Mouse (Mus musculus) adrenal gland, postnatal 10 days (tissue): ENCODE measurements at regions not wholly inside any gene's neighbourhood (a gene's known extent, or its start where the extent isn't known, plus 50 kb on each side); places are given as distances from the start of the nearest gene placed in this dataset.

Experiments
- DNase-seq: peaks from one replicate; pipeline ENCODE4 v3.0.0; 2021; ENCODE audit warnings: mixed read lengths

GRCm38 (mm10) chr8:103270815-103271553, 485.5 kb upstream of the Cdh11 start:
- DNase-seq = no peak

DNA sequence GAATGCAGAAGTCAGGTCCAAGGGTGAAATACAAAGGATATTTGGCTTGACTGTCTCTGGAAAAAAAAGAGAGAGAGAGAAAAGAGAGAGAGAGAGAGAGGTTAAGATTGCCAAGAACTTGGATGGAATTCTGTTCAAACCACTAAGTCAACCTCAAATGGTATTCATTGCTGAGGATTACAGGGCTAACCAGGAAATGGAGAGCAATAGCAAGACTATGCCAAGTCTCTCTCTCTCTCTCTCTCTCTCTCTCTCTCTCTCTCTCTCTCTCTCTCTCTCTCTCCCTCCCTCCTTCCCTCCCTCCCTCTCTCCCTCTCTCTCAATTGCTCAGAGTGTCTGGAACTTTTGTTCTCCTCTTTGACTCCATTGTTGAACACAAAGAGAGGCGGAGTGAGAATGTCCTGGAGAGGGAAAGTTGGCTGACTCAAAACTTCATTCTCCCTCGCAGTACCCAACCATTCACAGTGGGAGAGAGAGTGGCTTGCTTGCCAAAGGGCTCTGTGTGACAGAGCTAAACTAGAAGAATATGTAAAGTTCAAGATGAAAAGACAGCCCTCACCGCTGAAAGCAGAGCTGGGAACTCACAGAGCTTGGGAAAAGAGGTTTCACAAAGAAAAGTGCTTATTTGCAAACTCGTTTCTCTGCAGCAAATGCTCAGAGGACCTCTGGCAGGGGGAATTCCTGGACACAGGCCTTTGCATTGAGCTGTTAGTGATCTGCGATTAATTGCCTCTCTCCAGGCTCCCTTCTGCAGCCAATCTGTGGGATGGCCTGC, 487.1 kb upstream of the Cdh11 start:
- no peak for DNase-seq

DNA sequence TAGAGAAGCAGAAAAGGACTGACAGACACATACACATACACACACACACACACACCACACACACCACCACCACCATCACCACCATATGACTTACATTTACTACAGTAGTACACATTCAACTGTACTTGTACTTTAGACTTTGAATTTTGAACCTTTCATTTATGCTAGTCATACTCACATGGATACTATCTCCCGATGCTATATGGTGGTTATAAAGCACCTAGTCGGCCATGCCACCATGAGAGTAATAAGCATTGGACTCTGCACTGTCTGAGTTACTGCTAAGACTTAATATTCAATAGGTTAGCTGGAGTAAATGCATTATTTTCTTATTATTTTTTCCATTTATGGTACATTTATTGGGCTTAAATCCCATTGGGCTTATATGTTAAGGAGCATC, 488.0 kb upstream of the Cdh11 start:
- no peak for DNase-seq

DNA sequence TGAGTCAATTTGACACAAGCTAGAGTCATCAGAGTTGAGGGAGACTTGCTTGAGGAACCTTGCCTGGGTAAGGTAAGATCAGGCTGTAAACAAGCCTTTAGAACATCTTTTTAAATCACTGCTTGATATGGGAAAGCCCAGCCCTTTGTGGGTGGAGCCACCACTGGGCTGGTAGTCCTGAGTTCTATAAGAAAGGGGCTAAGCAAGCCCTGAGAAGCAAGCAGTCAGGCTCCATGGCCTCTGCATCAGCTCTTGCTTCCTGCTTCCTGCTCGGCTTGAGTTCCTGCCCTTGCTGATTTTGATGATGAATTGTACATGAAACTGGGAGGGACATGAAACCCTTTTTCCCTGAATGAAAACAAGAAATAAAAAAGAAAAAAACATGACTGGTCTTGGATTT, 496.4 kb upstream of the Cdh11 start:
- DNase-seq = no peak

- no peak for DNase-seq
These were observed 503.1 kb upstream of the Cdh11 start for GRCm38 (mm10) chr8:103288561-103288974.

DNA sequence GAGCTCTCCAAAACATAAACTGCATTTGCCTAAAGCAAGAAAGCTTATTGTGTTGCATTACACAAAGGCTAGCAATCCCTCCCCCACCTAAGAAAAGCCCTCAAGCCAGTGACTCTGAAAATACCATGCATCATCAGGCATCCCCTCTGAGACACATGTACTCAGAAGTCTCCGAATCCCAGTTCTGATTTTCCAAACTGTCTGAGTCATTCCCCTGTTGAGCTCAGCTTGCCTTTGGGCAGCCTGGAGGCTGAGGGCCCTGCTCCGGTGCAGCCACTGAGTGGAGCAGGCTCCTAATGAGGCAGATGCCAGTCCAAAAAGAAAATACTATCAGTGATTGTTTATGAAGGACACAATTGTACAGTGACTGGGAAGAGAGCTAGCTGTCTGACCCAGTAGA, 507.5 kb upstream of the Cdh11 start:
- DNase-seq = no peak

GRCm38 (mm10) chr8:103306476-103307183, 521.2 kb upstream of the Cdh11 start:
- DNase-seq = no peak

- DNase-seq = no peak
These were observed 528.1 kb upstream of the Cdh11 start for GRCm38 (mm10) chr8:103313576-103313975.

DNA sequence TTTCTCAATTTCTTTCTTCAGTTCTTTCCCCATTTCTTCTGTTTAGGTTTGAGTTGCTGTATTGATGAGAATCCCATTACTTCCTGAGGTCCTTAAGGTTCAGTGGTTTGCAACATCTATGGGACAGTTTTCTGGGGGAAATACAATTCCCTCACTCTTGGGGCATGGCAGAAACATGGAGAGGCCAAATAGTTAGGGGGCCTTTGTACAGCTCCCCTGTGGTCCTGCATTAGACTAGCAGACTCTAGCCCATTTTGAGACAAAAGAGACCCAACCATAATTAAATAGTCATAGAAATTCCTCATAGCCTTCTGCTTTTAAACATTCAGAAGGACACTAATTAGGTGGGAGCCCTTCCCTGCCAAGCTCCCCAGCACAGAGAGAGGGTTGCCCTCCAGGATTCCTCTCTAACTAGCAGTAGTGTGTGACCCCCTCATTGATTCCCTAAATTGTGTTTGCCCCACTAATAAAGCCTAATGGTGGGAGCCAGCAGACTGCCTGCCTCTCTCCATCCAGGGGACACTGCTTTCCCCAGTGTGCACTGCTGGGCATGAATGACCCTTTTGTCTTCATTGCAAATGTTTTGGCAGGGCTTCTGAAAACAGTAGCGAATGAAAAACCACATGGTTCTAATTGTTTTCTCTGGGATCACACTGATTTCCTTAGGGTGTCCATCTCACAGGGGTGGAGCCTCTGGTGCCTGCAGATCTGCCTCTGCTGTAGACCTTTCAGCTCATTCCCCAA, 529.0 kb upstream of the Cdh11 start:
- DNase-seq = no peak

DNA sequence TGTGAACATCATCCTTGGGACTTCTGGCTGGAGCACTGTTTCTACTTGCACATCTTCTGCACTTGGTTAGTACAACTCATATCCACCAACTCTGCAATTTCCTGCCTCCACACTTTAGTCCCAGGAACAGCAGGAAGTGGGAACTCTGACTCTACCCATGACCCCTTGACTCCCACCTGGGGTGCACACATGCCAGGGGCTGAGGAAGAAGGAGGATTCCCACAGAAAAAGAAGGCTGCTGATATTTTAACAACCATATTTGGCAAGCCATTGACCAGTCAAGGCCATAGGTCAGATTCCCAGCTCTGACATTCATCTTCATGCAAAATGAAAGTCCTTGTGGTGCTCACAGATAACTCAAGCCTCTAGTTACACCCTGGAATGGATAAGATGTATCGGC, 530.3 kb upstream of the Cdh11 start:
- DNase-seq = no peak

GRCm38 (mm10) chr8:103316691-103317091, 531.2 kb upstream of the Cdh11 start:
- DNase-seq = peak; percentile 24

DNA sequence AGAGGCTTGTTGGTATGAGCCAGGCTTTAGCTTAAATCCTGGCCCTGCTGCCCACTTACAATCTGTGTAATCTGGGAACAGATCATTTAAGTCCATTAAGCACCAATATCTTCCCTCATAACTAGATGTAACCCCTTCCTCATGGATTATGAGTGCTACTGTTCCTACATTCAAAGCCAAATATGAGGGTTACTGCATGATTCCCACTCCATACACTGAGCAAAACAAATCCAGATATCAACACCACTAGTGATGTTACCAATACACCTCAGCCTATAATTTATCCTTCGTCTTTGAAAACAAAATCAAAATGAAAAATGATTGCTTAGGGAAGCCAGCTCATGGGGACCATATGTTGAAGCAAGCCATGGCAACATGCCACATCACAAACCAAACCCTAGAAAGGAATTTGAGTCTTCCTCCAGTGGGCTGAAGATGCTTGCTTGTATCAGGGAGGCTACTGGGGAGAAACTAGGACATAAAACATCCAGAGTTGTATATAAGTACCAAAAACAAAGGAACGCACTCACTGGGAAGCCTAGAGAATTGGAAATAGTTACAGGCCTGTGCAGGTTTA, 531.8 kb upstream of the Cdh11 start:
- no peak for DNase-seq

GRCm38 (mm10) chr8:103324016-103324665, 538.7 kb upstream of the Cdh11 start:
- no peak for DNase-seq

GRCm38 (mm10) chr8:103331415-103331814, 546.0 kb upstream of the Cdh11 start:
- no peak for DNase-seq

- no peak for DNase-seq
These were observed 551.9 kb upstream of the Cdh11 start for GRCm38 (mm10) chr8:103337314-103337713.

DNA sequence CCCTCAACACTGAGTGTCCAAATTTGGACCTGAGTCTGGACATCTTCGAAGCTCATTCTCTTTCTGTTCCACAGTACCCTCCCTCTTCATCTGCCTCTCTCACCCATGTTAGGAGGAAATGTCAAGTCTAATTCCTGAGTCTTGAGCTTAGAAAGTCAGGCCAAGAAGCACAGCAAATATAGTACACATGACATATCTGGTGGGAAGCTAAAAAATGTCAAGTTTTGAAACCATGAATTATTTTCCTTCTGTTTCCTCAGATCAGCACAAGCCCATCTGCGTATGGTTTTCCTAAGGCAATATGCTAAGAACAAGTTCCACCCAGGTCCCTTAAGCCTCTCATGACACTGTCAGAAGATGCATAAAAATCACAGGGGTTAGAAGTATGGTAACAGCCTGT, 553.6 kb upstream of the Cdh11 start:
- no peak for DNase-seq

DNA sequence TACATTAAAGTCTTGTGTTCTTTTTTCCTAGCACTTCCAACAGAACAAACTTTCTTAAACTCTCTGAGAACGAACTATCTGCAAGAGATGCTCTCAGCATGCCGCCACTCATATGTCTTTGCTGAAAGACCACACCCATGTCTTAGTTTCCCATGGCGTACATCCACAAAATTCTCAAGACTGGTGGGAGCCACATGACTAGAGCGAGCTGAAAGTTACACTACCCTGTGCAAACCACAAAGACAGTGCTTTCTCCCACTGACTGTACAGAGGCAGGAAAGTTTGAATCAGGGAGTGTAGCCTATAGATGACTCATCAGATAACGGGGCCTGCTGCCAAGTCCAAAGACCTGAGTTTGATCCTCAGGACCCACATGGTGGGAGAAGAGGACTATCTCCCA, 554.5 kb upstream of the Cdh11 start:
- DNase-seq = peak; percentile 12

DNA sequence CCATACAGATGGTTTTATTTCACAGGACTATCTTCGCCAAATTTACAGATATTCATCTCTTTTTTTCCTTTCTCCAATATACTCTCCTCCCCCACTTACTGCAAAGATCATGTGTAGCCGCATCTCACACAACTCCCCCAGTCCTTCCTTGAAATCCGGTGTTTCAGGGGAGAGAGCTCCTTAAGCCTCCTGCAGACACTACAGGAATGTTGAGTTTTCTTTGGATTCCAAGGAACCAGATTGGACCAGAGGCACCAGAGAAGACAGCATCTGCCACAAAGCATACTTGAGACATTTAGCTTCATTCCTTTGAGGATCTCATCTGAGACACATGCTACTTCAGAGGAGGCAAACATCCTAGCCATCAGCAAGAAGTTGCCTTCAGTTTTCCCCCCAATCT, 558.4 kb upstream of the Cdh11 start:
- no peak for DNase-seq

- no peak for DNase-seq
These were observed 559.4 kb upstream of the Cdh11 start for GRCm38 (mm10) chr8:103344871-103345270.

DNA sequence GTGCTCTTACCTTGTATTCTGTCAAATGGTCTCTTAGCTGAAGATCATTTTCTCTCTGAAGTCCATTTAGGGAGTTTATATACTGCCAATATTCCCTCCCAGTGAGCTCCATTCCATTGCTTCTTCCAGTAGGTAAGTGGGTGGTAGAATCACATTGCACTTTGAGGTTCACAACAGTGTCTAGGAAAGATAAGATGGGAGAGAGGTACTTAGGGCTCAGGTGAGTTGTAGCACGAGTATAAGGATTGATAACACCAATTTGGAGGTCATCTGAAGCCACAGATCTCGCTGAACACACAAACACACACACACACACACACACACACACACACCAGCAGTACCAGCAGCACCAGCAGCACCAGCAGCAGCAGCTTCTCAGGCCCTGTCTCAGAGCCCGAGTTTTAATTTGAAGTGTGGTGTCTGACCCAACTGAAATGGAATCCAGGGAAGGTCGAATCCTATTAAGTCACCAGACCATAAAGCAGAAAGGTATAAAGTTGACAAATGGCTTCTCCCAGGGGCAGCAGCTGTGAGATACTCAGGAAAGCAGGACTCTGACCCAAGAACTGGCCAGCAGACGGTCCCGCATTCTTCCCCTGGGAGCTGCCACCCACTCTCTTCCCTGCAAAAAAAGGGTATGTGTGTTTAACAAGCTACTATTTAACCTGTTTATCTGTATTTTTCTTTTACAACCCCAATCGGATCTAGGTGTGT, 561.9 kb upstream of the Cdh11 start:
- DNase-seq = no peak

DNA sequence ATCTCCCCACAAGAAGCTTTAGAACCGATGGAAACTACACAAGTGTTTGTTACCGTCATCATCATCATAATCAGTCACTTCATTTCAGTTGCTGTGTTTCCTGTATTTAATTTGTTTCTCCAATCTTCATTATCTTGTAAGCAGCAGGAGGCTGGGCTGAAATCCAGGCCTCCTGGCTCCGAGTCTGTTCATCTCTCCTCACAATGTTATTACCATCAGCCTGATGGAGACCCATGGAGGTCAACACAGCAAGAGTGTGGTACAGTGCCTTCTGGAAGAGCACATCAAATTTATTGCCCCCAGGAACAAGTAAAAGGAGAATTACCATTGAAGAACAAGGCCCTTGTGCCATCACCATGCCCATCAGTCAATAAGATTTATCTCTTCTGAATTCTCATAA, 576.3 kb upstream of the Cdh11 start:
- no peak for DNase-seq
